Mouse (Mus musculus): ENCODE results near the gene Cgrrf1. TPM values are rescaled to one million over a fixed set of nuclear protein-coding genes. Genes with fewer than 3 reads are reported as not detected.

The Cgrrf1 gene
- total RNA-seq, 1 experiment from 2014 or later: 33.2 TPM

GRCm38 (mm10) chr14:46883871-46884441 lies 52.0 kb downstream of the Cgrrf1 start:
- ATAC-seq (replicated peaks; ENCODE audit: insufficient number of reproducible peaks, low FRiP score, low TSS enrichment, poor library complexity, severe bottlenecking): no peak

- no peak for ATAC-seq (replicated peaks; ENCODE audit: insufficient number of reproducible peaks, low FRiP score, low TSS enrichment, poor library complexity, severe bottlenecking)
Measured at GRCm38 (mm10) chr14:46884701-46885428, 52.9 kb downstream of the Cgrrf1 start.

- ATAC-seq (replicated peaks; ENCODE audit: insufficient number of reproducible peaks, low FRiP score, low TSS enrichment, poor library complexity, severe bottlenecking): no peak
Measured at GRCm38 (mm10) chr14:46885429-46885755, 53.5 kb downstream of the Cgrrf1 start.

DNA sequence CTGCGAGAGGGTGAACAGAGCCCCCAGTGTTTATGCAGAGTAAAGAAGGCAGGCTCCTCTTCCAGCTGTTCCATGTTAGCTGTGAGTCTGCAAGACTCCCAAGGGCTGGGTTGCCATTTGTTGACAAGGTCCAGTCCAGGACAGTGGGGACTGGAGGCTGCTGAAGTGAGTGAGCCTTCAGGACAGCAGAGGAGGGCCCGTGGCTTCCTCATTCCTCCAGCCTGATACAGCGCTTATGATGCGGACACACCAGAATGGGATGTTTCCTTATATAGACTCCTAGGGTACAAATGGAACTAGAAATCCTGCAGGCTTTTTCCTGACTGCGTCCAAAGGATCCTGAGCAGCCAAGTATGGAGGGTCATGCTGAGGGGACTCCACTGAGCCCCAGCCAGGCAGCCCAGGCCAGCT lies 54.0 kb downstream of the Cgrrf1 start:
- ATAC-seq (replicated peaks; ENCODE audit: insufficient number of reproducible peaks, low FRiP score, low TSS enrichment, poor library complexity, severe bottlenecking): no peak

DNA sequence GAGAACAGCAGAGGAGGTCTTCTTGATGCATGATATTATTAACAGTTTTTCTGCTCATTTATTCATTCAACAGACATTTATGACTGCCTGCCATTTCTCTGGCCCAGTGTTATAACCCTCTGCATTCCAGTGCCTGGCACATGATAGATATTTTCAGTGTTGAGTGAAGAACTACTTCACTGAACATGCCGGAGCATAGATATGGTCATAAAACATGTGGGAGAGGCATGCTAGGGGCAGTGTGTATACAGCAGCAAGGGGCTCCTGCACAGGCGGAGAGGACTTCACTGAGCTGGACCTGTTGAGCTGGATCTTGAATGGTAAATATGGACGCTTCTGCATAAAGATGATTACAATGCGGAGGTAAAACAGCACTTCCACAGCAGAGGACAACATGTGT lies 57.2 kb downstream of the Cgrrf1 start:
- no peak for ATAC-seq (replicated peaks; ENCODE audit: insufficient number of reproducible peaks, low FRiP score, low TSS enrichment, poor library complexity, severe bottlenecking)

GRCm38 (mm10) chr14:46893961-46894360 lies 62.0 kb downstream of the Cgrrf1 start:
- no peak for ATAC-seq (replicated peaks; ENCODE audit: insufficient number of reproducible peaks, low FRiP score, low TSS enrichment, poor library complexity, severe bottlenecking)

DNA sequence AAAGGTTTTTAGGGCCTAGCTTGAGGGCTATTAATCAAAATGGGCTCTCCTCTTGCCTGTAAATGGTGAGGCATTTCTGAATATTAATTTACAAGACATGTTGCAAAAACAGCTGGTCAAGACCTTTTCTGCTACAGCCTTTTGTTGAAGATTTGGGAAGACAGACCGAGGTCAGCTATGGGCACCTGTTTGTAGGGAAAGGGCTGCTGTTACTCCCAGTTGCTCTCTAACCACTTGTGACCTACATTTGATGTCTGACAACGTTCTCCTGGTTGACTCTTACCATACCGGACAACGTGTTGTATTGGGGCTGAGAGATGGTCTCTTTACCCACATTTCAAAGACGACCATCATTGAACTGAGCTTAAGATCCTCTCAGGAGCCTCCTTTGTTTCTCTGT lies 66.0 kb downstream of the Cgrrf1 start:
- no peak for ATAC-seq (replicated peaks; ENCODE audit: insufficient number of reproducible peaks, low FRiP score, low TSS enrichment, poor library complexity, severe bottlenecking)

- ATAC-seq (replicated peaks; ENCODE audit: insufficient number of reproducible peaks, low FRiP score, low TSS enrichment, poor library complexity, severe bottlenecking): no peak
Measured at GRCm38 (mm10) chr14:46898626-46899025, 66.7 kb downstream of the Cgrrf1 start.

DNA sequence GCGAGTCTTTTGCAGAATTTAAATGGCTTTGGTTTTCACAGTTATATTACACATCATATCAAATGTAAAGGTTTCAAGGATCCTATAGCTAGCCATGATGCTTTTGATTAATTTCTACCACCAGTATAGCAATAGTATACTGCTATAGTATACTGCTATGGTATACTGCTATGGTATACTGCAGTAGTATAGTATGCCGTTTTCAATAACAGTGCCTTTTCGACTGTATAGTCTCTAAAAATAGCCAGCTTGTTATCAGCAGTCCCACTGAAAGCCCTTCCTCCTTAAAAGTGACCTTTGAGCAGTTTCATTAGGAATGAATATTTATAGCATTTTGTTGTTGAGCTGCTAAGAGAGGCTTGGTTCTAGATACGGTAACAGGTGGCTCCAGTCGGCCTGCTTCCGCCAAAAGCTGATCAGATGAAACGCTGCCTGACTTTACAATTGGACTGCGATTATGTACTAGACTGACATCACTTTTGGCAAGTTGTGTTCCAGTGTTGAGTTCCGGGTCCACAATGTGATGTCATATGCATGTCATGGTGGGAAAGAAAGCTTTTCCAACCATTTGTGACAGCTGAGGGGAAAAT lies 70.7 kb downstream of the Cgrrf1 start:
- ATAC-seq (replicated peaks; ENCODE audit: insufficient number of reproducible peaks, low FRiP score, low TSS enrichment, poor library complexity, severe bottlenecking): no peak

Other genes with a start within 250 kb of the Cgrrf1 start
- 4.8 to 14.7 TPM in 2 of 3 replicates, not detected in the other for gene Cdkn3, start 71.6 kb upstream of the Cgrrf1 start, total RNA-seq (2017)
- 26.8 to 48.0 TPM (median 29.9 TPM) in 3 replicates for gene Cnih1, start 43.7 kb upstream of the Cgrrf1 start, total RNA-seq (2017)
- gene Gmfb, start 9.9 kb upstream of the Cgrrf1 start, total RNA-seq (2017): 124 to 159 TPM (median 133 TPM) in 3 replicates
- gene Samd4, start 50.7 kb downstream of the Cgrrf1 start, total RNA-seq (2017): not detected in 3 replicates

All from monocyte, adult 5-6 weeks (primary cell).